Mouse (Mus musculus): ENCODE measurements around the gene Pnkp.
A peak's percentile ranks its signal among the peaks of the same experiment; 100 is the strongest.
"Not testable (repeated sequence)": the region's sequence is repeated elsewhere in the genome, so short reads cannot be mapped to it uniquely, and the experiment has no call there.

Pnkp gene

DNA sequence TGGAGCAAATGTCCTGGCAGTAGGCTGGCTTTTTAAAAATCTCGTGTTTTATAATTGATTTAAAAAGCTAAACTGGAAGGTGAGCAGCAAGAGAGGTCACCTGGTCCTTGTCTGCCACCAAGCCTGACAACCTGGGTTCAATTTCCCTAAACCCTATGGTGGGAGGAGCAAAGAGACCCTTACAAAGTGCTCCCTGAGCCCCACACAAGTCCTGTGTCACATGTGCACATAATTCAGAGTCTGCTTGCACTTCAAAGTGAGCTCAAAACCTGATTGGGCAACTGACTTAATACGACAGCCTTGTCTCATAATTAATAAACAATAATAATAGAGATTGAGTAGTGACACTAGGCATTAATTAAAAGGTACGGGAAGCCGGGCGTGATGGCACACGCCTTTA, 13.7 kb downstream of the Pnkp start:
- DNase-seq, result no peak

DNA sequence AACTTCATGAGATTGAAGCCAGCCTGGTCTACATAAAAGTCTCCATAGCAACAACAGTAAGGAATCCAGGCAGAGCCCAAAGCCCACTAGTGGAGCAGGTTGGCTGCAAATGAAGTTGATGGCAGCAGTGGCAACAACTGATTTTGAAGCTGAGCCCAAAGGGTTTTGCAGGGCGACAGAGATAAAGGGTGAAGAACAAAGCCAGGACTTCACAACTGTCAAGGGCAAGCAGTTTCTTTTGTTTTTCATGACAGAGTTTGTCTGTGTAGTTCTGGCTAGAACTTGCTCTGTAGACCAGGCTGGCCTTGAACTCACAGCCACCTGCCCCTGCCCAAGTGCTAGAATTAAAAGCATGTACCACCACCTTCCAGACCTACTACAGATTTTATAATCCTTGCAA, 14.2 kb downstream of the Pnkp start:
- no peak for DNase-seq

DNA sequence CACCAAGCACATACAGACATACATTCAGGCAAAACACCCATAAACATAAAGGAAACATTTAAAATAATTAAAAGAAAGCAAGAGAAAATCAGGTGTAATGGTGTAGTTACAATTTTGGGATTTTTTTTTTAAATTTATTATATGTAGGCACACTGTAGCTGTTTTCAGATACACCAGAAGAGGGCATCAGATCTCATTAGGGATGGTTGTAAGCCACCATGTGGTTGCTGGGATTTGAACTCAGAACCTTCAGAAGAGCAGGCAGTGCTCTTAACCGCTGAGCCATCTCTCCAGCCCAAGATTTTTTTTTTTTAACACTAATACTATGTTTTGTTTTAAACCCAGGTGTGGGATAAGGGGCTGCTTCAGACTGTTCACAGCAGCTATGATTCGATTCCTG, 14.8 kb downstream of the Pnkp start:
- DNase-seq, result not testable (repeated sequence)

DNA sequence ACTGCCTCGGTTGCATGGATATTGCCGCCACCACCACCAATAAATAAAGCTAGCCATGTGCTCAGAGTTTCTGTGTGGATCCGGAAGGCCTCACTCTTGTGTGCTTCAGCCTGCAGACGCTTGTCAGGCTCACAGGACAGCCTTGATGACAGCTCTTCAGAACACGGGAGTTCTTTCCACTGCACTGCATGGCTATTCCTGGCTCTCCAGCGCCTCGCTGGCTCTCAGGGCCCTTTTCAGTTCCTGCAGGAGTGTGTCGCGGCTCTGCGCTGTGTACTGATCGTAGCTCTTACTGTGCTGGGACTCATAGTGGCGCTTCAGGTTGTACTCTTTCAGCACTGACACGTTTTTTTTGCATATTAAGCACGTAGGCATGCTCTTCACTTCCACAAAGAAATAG, 20.9 kb downstream of the Pnkp start:
- DNase-seq, result no peak

DNA sequence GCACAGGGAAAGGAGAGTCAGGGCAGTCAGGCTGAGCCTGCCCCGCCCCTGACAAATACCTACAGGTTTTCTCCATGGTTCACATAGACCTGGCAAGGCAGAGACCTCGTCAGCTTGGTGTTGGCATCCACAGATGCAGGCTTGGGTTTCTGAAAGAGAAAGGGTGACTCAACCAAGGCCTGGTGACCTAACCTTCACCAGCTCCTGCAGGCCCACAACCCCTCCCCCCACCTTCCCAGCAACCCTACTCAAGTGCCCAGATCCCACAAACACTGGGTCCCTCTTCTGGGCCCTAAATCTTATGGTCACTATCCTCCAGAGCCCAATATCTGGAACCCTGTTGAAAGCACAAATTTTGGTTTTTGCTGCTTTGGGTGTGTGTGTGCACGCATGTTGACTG, 26.1 kb downstream of the Pnkp start:
- no peak for DNase-seq

DNA sequence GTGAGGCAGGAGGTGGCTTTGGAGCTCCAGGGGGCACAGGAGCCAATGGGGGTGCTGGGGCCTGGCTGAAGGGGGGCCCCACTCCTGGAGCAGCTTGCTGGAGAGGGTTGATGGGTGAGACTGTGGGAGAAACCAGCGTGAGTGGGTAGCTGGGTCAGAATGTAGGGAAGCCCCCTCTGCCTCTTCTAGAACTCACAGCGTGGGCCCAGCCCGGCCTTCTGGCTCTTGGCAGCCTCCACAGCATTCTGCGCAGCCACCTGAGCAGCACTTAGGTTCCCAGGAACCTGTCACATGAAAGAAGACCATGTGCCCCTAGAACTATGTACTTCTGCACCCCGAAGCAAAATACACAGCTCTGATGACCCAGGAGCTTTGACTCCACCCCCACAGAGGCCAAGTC, 27.7 kb downstream of the Pnkp start:
- DNase-seq, result no peak

DNA sequence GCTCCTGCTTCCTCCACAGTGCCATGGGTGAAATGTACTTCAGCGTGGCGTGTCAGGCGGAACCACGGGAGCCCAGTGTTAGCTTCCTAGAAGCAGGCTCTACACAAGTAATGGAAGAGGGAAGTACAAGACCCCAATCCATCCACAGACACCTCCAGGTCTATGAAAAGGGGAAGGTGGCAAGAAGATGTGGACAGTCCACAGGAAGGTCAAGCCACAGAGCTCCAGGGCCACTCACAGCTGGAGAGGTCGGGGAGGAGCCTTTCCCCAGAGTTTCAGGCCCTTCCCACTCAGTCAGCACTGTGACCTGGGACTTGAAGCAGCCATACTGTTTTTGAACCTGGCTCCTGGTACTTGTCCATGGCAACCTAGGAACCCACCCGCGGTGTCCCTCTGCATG, 30.0 kb downstream of the Pnkp start:
- DNase-seq, result no peak

DNA sequence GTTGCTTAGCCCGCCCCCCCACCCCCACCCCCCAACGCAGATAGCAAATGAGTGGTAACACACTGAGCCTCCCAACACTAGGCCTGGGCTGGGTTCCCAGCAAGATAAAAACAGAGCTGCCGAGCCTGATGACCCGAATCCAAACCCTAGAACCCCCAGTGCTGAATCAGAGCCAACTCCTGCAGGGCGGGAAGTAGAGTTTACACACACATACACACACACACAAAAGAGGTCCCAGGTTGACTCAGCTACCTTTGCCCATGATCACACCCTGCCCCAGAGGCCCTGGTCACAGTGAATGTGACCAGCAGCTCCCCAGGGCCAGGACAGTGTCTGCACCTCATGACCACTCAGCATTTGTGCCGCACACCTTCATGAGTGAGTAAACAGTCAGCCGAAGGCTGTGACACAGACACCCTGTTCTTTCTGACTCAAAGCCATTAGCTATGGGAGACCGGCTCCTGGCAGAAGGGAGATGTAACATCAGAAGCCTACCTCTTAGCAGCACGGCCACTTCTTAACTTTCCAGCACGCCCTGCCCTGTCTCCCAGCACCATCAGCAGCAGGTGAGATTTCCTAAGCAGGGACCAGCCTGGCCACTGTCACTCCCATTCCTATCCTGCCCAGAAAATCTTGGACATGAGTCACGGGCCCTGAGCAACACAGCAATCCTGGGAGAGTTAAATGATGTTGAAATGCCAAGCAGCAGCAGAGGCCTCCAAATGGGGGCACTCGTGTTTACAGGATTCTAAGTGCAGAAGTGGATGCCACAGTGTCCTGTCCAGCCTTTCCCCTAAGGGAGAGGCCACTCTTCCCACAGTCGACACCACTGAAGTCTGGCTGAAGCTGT, 31.5 kb downstream of the Pnkp start:
- DNase-seq, result no peak

DNA sequence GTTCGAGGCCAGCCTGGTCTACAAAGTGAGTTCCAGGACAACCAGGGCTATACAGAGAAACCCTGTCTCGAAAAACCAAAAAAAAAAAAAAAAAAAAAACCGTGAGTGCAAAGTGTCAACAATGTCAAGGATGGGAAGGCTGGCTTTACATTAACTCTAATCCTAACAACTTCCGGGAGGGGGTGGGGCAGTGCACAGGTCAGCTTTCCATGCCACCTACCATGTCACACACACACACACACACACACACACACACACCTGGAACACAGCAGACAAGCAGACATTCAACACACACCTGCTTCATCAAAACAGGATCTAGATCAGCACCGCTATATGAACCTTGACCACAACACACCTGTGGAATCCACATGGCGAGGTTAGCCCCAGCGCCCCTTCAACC, 33.2 kb downstream of the Pnkp start:
- DNase-seq, result no peak

DNA sequence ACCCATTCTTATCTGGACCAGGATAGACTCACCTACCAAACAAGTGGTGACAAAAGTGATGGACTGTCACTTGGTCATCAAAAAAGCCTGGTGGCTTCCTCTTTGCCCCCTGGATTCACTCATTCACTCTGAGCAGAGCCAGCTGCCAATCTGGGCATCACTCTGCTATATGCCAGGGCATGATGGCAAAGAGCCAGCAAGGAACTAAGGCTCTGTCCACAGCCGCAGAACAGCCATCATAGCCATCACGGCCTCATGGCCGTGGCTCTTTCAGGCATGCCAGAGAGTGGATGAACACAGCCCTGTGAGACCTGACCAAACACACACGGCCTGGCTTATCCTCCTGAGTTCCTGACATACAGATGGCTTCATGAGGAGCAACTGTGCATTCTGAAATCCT, 33.8 kb downstream of the Pnkp start:
- DNase-seq, result no peak

DNA sequence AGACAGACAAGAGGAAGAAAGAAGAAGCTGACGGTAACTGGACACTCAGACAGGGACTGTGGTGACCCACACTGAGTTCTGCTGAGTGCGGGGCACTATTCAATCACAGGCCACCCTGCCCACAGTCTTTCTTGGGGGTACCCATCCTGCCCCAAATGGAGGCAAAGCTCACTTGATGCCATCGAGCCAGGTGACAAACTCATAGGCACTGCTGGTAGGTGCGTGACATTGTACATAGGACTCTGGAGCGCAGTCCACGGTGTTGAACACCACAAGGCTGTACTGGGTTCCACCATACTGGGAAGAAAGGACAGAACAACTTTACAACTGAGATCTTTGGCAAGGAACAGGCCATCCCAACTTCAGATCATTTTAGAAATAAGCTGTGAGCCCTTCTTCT, 34.7 kb downstream of the Pnkp start:
- DNase-seq, result peak; percentile 27

DNA sequence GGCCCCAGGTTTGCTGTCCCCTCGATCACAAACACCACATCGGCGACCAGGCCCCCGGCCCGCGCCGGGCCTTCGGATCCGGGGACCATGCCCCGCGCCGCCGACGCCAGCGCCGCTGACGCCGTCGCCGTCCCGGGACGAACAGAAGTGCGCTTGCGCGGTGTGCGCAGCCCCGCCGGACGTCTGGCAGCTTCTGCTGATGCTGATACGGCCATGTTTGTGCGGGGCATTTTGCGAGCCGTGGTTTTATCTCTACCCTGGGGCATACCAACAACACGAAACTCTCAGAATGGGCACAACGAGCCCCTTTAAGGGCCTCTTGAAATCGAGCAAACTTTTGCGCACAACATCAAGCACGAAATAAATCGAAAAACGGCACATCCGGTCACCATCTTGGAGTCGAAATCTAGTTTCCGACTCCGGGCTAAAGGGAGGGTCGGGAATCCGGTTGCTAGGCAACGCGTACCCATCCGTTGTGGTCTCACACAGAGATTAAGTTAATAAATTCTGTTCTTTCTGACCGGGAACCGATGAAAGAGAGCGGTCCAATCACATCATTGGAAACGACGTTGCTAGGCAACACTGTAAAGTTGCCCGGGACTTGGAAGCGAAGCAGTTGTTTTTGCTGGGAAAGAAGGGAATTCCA, 35.5 kb downstream of the Pnkp start, which contains the start of gene Med25:
TSS of gene Med25 (minus strand) at position 437 of the 646 bp plus-strand sequence.
- peak; percentile 90 for DNase-seq

DNA sequence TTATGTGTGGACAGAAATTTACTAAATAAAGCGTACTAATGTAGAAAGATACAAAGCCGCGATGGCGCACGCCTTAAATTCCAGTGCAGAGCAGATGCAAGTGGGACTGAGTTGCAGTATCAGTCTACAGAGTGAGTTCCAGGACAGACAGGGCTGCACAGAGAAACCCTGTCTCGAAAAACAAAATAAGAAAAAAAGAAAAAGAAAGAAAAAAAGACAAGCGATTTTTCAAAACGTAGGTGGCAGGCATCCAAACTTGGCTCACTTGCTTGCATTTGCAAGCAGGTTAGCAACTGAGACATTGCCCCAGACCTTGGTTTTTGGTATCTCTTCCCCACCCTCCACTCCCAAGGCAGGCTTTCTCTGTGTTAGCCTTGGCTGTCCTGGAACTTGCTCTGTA, 36.3 kb downstream of the Pnkp start:
- no peak for DNase-seq

DNA sequence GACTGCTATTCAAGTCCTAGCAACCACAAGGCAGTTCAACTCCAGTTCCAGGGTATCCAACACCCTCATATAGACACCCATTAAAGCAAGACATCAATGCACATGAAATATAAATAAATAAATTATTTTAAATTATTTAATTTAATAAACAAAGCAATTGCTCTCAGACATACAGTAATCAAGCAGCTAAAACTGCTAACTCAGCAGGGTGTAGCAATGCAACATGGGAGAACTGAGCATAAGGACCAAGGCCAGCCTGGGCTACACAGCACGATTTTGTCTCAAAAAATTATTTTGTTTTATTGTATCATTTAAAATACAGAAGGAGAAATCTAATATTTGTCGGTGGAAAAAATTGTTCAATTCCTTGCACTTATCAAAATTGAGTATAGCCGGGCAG, 37.2 kb downstream of the Pnkp start:
- no peak for DNase-seq

DNA sequence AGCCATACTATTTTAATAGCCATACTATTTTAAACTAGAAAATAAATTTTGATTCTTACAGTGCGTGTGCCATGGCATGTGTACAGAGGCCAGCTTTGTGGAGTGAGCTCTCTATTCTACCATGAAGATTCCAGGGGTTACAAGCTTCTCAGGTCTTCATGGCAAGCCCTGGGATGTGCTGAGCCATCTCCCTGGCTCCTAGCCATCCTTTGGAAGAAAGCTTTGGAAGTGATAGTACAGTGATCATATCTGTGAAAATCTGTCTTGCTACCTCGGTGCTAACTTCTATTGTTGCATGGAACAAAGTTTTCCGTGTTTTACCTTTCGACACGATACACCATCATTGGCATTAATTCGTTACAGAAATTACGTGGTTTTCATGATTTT, 38.3 kb downstream of the Pnkp start:
- DNase-seq, result no peak

DNA sequence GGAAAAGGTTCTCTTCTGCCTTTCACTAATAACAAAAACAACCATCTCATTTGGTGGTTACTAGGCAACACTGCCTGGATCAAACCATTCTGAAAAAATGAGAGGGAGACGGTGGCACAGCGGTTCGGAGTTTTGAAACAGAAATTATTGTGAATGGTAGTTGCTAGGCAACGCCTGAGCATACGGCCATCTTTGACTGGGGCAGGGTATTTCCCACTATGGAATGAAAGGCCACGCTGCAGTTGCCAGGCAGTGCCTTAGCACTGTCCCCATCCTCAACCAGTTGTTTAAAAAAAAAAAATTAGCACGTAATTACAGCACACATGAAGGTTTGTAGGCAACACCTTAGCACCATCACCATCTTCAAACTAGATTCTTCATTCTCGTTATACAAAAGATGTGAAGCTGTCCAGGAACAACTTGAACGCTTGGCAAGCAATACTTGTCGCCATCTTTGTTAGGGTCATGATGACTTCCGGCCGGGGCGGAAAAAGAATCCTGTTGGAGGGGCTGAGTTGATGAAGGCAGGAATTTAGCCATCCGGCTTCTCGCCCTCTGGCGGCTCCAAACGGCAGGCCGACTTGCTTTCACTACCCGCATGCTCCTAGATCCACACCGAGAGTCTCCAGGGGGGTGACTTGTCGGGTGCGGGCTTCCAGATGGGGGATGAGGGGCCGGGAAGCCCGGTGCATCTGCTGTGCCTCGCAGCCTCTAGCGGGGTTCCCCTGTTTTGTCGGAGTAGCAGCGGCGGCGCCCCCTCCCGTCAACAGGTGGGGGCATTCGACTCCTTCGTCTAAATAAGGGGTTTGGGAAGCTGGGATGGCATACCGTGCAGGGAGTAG, 38.9 kb downstream of the Pnkp start, which contains the start of gene Fuz:
TSS of gene Fuz (plus strand) at position 487 of the 842 bp plus-strand sequence.
- peak; percentile 88 for DNase-seq

DNA sequence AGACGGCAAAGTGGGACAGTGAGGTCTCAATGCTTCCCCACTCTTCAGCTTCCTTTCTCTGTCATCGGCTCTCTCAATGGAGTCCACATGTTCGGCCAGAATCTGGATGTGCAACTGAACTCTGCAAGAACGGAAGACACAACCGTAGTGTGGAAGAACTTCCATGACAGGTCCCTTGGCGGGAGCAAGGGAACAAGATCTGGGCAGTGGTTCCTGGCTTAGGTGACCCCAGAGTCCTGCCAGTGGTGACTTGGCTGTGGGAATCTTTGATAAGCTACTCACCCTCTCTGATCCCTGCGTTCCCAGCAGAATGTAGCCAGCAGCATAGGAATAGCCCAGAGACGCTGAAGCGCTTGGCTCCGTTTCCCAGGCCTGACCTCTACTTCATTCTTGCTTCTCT, 39.6 kb downstream of the Pnkp start:
- no peak for DNase-seq

DNA sequence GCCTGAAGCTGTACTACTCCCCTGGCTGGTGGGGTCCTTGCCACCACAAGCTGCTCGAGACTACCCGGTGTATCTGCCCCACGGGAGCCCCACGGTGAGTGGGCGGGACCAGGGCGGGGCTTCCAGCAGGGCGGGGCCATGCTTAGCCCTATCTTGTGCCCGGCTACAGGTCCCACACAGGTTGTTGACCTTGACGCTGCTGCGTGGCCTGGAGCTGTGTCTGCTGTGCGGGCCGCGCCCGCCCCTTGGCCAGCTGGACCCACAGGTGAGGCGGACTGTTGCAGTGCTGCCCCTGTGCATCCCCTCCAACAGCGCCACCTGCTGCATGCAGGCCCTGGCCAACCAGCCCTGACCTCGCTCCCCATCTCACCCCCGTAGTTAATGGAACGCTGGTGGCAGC, 41.7 kb downstream of the Pnkp start:
- DNase-seq, result peak; percentile 56

DNA sequence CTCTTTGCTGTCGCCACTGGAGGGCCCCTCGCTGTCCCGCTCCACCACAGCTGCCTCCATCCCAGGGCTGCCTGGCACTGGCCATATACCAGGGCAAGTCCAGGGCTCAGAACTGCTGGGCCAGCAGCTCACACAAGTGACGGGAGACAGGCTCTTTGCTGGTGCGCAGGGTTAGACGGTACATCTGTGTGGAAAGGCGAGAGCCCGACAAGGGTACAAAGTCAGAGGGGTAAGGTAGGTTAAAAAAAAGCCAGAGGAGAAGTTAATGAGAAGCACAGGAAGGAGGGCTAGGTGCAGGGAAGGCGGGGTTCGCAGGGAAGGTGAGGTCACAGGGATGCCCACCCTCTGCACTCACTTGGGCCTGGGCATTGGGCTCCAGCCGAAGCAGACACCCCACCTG, 43.7 kb downstream of the Pnkp start:
- no peak for DNase-seq

DNA sequence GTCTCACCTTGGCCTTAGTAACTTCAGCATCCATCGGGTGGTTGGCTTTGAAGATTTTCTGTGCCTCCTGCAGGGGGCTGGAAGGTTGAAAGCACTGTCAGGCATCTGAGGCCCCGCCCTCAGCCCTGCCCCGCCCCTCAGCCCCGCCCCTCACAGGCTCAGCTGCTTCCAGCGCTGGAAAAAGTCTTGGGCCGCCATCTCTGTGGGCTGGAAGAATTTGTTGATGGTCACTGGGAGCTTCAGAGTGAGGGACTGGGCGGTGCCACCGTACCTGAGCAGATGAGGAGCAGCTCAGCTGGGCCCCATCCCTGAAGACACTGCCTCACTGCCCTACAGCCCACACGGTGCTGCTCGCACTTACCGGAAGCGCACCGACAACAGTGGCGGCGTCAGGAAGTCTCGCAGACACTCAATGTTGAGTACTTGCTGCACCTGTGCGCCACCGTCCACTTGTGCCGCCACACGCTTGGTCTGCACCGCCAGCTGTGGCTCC, 44.3 kb downstream of the Pnkp start:
- DNase-seq, result no peak

DNA sequence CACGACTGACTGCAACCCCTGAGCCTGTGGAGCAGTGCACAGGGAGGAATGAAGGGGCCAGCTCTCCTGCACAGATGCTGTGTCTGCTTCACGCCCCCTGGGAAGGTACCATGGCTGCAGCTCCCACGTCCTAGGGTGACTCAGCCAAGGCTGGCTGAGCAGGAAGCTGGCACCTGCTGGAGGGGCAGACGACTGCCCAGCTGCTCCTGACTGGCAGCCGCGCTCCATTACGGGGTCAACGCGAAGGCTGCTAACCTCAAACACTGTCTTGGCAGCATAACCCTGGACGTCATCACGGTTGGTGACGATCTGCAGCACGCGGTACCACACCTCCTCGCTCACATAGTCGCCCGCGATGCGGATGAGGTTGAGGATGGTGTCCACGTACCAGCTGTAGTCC, 48.5 kb downstream of the Pnkp start:
- no peak for DNase-seq

DNA sequence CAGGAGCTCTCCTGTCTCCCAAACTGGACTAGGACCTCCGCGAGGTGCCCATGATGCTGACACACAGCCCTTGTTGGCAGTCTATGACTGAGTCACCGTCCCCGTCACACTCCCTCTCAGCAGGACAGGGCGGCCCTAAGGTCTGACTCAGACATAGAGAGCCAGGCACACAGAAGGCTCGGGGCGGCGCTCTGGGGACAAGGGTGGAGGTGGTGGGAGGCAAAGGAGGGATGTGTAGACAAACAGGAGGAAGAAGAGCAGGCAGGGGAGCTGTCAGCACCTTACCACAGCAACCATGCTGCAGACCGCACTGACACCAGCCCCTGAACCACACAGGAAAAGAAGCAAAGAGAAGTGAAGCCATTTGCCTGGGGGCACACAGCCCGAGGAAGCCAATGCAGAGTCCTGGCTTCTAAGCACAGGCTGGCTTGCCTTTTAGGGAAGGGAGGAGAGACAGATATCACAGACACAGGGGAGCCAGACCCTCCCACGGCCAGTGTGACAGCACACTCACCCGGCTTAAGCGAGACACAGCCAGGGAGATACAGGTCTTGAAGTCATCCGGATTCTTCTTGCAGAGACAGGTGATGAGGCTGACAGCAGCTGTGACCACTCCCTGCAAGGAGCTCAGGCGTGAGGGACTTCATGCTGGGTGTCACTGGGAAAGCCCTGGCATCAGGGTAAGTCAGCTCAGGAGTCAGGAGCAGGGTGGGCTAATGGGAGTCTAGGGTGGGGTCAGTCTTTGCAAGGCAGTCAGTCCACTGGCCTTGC, 52.0 kb downstream of the Pnkp start:
- DNase-seq, result no peak
